Mouse (Mus musculus) small intestine, adult 2 months (tissue): Measurements from ENCODE around the gene Pld4.

ENCODE experiments used
- CTCF ChIP-seq: fragments of 200-500 bp; IDR thresholded peaks from 2 replicates; pipeline ENCODE4 v1.5.1; 2012; ENCODE audit warnings: low read depth, mild to moderate bottlenecking, control low read depth, inconsistent platforms, low read length, moderate library complexity, mixed read lengths; ENCODE audit not compliant: insufficient replicate concordance, insufficient read length; ENCODE audit errors: extremely low read depth
- POLR2A ChIP-seq: fragments of 200-500 bp; IDR thresholded peaks from 2 replicates; pipeline ENCODE4 v1.6.1; 2012; ENCODE audit warnings: low read depth, mild to moderate bottlenecking, control low read depth, inconsistent platforms, low read length, moderate library complexity

DNA sequence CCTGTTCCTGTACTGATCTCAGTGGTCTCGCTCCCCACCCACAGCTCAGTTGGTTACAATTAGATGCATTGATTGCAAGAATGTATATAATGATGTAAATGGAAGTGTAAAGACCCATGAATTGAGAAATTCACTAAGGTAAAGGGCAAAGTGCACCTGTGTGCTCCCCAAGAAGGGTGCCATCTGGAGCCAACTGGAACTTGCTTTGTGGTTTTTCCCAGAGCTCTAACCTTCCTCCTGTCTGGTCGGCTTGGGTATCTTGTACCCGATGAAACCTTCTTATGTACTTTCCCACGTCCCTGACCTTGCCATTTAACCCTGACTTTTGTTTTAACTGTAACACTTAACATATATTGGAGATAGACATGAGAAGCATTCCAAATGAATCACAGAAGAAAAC is 4.6 kb upstream of the Pld4 start:
- TF ChIP-seq CTCF (no peak), POLR2A (no peak)
